Mouse (Mus musculus) embryonic facial prominence, embryonic 14.5 days (tissue): ENCODE data around the gene Scaf4. TPM values are rescaled to one million over a fixed set of nuclear protein-coding genes. Genes with fewer than 3 reads are reported as not detected.
"Not testable (repeated sequence)": the region's sequence is repeated elsewhere in the genome, so short reads cannot be mapped to it uniquely, and the experiment has no call there.

ENCODE experiments used
- ATAC-seq: fragments of 200-750 bp; cut with Nextera tagmentation; 2 replicates; pipeline ENCODE4 v1.8.0; 2017; ENCODE audit warnings: low read depth, moderate number of reproducible peaks, moderate TSS enrichment
- DNase-seq: peaks from one replicate; pipeline ENCODE4 v3.0.0-alpha.2; 2015; ENCODE audit warnings: low spot score
- H3K27ac ChIP-seq: fragments of 300-500 bp; sonication (generic); replicated peaks from 2 replicates; pipeline ENCODE4 v1.5.1; 2014; ENCODE audit warnings: low read depth, mild to moderate bottlenecking, low read length, moderate library complexity
- H3K27me3 ChIP-seq: fragments of 300-500 bp; sonication (generic); replicated peaks from 2 replicates; pipeline ENCODE4 v1.6.1; 2014; ENCODE audit warnings: low read length; ENCODE audit not compliant: control insufficient read depth, insufficient read depth
- H3K36me3 ChIP-seq: fragments of 300-500 bp; sonication (generic); 2 replicates; pipeline ENCODE4 v1.6.1; 2014; ENCODE audit warnings: low read length, mixed read lengths; ENCODE audit not compliant: control insufficient read depth, insufficient read depth
- H3K4me1 ChIP-seq: fragments of 300-500 bp; sonication (generic); 2 replicates; pipeline ENCODE4 v1.6.1; 2014; ENCODE audit warnings: antibody characterized with exemption, low read length; ENCODE audit not compliant: control insufficient read depth, insufficient read depth
- H3K4me2 ChIP-seq: fragments of 300-500 bp; sonication (generic); 2 replicates; pipeline ENCODE4 v1.6.1; 2014; ENCODE audit warnings: low read depth, mild to moderate bottlenecking, low read length, moderate library complexity, mixed read lengths
- H3K4me3 ChIP-seq: fragments of 300-500 bp; sonication (generic); 2 replicates; pipeline ENCODE4 v1.5.1; 2014; ENCODE audit warnings: low read depth, mild to moderate bottlenecking, low read length
- H3K9ac ChIP-seq: fragments of 300-500 bp; sonication (generic); 2 replicates; pipeline ENCODE4 v1.6.1; 2014; ENCODE audit warnings: low read depth, mild to moderate bottlenecking, low read length, moderate library complexity, mixed read lengths
- H3K9me3 ChIP-seq: fragments of 300-500 bp; sonication (generic); 2 replicates; pipeline ENCODE4 v1.6.1; 2016; ENCODE audit warnings: low read length; ENCODE audit not compliant: control insufficient read depth
- WGBS: fragments of 180-500 bp; shearing (Covaris S2); extraction: QIAGEN DNeasy Blood & Tissue Kit; methylation state at CpG from one replicate; pipeline ENCODE4 v1.1.7; 2014; 5-methylcytosine and 5-hydroxymethylcytosine counted together
- polyA plus RNA-seq: library from polyadenylated mRNA; unstranded; fragments of >200 nt; fragmentation: Nextera tagmentation; extraction: Ambion mirVana; gene quantifications from 2 replicates; pipeline ENCODE4 v1.2.1, GENCODE M21; 2014

The Scaf4 gene
- polyA plus RNA-seq, 1 experiment from 2014 or later, result 23.6 TPM

DNA sequence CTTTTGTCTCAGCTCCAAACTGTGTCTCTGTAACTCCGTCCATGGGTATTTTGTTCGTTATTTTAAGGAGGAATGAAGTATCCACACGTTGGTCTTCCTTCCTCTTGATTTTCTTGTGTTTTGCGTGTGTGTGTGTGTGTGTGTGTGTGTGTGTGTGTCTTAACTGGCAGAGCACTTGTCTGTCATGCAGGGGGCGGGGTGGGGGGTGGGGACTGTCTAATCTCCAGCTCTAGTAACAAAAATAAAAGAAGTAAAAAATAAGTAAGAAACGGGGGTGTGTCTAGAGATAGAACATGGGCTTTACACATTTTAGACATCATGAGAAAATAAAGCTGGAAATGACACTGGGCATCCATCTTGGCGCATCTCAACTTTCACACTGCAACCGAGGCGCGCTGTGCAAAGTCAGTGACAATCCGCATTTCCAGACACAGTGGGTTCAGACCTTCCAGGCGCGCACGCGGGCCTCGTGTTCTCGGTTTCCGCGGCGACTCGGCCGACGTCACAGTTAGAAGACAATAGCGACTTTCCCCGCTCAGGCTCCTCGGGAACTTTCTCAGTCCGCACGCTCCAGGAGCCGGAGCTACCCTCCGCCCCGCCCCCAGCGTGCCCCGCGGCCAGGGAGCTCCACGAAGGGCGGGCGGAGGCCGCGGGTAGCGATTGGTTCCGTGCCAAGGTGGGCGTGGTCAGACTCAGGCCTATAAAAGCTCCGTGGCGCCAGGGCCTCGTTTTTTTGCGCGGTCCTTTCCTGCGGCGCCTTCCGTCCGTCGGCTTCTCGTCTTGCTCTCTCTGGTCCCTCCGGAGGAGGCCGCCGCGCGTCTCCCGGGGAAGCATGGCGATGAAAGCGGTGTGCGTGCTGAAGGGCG, 64.0 kb downstream of the Scaf4 start, which contains the start of gene Sod1:
TSS of gene Sod1 (plus strand) at position 729 of the 866 bp plus-strand sequence.
- no peaks in the 10 kb centered on the region for H3K9me3 ChIP-seq
- peaks cover 22% of the 10 kb centered on the region for H3K36me3 ChIP-seq
- H3K4me3 ChIP-seq, result peak within 1 kb of the TSS; percentile 91
- peak within 1 kb of the TSS; percentile 91 for H3K9ac ChIP-seq
- no peaks in the 10 kb centered on the region for H3K27me3 ChIP-seq
- DNase-seq (peak; percentile 96), ATAC-seq (peak; percentile 95)
- H3K4me1 ChIP-seq, result peaks cover 12% of the 10 kb centered on the region
- H3K4me2 ChIP-seq, result peak within 1 kb of the TSS; percentile 82
- H3K27ac ChIP-seq, result peak within 1 kb of the TSS; percentile 93
- 2% methylated on average over 58 of the region's 63 CpGs for WGBS

DNA sequence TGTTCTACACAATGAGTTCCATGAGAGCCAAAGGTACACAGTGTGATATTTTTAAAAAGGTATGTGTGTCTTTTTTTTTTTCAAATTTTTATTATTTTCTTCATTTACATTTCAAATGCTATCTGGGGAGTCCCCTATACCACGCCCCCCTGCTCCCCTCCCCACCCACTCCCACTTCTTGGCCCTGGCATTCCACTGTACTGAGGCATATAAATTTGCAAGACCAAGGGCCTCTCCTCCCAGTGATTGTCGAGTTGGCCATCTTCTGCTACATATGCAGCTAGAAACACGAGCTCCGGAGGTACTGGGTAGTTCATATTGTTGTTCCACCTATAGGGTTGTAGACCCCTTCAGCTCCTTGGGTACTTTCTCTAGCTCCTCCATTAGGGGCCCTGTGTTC, 64.9 kb downstream of the Scaf4 start:
- not testable (repeated sequence) for ATAC-seq, H3K9ac ChIP-seq, H3K27ac ChIP-seq, H3K4me2 ChIP-seq, H3K27me3 ChIP-seq, H3K9me3 ChIP-seq, H3K4me3 ChIP-seq, DNase-seq
- WGBS, result 72% methylated on average over 4 of the region's 4 CpGs
- H3K4me1 ChIP-seq, result peaks cover 12% of the 10 kb centered on the region
- peaks cover 14% of the 10 kb centered on the region for H3K36me3 ChIP-seq

DNA sequence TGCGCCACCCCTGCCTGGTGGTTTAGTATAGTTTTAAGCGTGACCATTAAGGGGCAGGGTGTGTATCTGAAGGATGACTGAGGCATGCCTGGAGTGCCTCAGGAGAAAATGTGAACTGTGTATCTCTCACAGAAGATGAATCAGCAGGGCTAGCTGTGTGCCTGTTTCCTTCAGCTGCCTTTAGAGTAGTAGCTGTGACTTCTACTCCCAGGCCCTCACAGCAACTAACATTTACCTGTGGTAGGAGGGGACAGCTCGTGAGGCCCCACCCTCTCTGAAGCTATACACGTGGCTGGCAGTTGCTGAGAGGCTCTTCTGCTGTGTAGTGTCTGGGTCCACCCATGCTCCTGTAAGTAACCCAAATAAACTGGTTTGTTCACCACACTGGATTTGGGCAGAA, 66.4 kb downstream of the Scaf4 start:
- Histone ChIP-seq H3K9me3 (no peaks in the 10 kb centered on the region), H3K4me1 (peaks cover 12% of the 10 kb centered on the region), H3K4me3 (no peak overlapping the region), H3K4me2 (no peak overlapping the region), H3K9ac (no peak overlapping the region), H3K36me3 (no peaks in the 10 kb centered on the region), H3K27ac (no peak overlapping the region), H3K27me3 (no peaks in the 10 kb centered on the region)
- WGBS, result 56% methylated on average over 4 of the region's 4 CpGs
- DNase-seq (no peak), ATAC-seq (no peak)

DNA sequence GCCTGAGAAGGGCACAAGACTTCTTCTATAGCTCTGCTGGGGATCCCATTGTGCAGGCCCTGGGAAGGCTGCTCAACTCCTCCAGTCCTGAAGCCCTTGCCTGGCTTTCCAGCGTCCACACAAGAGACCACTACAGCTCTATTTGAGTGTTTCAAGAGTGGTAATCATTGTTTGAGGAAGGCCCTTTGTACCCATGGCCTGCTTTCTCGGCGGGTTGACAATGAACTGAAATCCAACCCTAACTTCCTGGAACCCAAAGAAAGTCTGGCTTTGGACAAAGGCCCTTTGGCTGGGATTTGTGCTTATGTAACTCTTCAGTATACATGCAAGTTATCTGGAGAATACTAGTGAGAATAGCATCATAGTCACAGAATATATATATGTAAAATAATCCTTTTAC, 66.9 kb downstream of the Scaf4 start:
- 50% methylated on average over 3 of the region's 3 CpGs for WGBS
- H3K9ac ChIP-seq, result no peak overlapping the region
- H3K4me3 ChIP-seq, result no peak overlapping the region
- no peaks in the 10 kb centered on the region for H3K27me3 ChIP-seq
- H3K36me3 ChIP-seq, result no peaks in the 10 kb centered on the region
- no peak for ATAC-seq
- no peak overlapping the region for H3K27ac ChIP-seq
- DNase-seq, result no peak
- no peak overlapping the region for H3K4me2 ChIP-seq
- H3K4me1 ChIP-seq, result peaks cover 8% of the 10 kb centered on the region
- no peaks in the 10 kb centered on the region for H3K9me3 ChIP-seq

DNA sequence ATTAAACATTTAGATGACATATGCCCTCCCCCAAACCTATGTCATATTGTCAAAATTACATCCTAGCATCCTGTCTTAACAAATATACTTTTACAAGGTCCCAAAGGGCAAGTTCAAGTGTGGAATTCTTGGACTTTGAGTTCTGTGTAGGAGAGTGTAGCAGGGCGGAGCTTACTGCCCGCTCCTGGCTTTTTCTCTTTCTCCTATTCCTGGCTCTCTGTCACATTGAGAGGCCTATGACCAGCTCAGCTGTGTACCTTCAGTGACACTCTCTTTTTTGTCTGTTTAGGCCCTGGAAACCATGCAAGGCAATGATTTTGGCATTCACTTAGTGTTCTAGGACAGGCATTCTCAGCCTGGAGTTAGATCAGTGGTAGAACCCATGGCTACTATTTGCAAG, 67.9 kb downstream of the Scaf4 start:
- Histone ChIP-seq H3K27me3 (no peaks in the 10 kb centered on the region), H3K9me3 (no peaks in the 10 kb centered on the region), H3K27ac (no peak overlapping the region), H3K4me1 (no peaks in the 10 kb centered on the region), H3K4me3 (no peak overlapping the region), H3K36me3 (no peaks in the 10 kb centered on the region), H3K4me2 (no peak overlapping the region), H3K9ac (no peak overlapping the region)
- 71% methylated on average over 2 of the region's 2 CpGs for WGBS
- DNase-seq (no peak), ATAC-seq (no peak)

DNA sequence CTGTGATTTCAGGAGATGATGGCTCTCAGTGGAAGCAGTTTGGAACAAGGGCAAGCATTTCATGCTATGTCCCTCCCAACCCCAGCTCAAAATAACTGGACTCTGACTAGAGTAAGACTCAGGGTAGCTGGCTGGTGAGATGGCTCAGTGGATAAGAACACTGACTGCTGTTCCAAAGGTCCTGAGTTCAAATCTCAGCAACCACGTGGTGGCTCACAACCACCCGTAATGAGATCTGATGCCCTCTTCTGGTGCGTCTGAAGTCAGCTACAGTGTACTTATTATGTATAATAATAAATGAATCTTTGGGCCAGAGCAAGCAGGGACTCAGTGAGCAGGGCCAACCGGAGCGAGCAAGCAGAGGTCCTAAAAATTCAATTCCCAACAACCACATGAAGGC, 68.4 kb downstream of the Scaf4 start:
- not testable (repeated sequence) for H3K9ac ChIP-seq, H3K27ac ChIP-seq, H3K4me1 ChIP-seq, H3K4me3 ChIP-seq, H3K4me2 ChIP-seq, H3K27me3 ChIP-seq, H3K9me3 ChIP-seq, DNase-seq, H3K36me3 ChIP-seq, ATAC-seq
- 83% methylated on average over 5 of the region's 5 CpGs for WGBS

DNA sequence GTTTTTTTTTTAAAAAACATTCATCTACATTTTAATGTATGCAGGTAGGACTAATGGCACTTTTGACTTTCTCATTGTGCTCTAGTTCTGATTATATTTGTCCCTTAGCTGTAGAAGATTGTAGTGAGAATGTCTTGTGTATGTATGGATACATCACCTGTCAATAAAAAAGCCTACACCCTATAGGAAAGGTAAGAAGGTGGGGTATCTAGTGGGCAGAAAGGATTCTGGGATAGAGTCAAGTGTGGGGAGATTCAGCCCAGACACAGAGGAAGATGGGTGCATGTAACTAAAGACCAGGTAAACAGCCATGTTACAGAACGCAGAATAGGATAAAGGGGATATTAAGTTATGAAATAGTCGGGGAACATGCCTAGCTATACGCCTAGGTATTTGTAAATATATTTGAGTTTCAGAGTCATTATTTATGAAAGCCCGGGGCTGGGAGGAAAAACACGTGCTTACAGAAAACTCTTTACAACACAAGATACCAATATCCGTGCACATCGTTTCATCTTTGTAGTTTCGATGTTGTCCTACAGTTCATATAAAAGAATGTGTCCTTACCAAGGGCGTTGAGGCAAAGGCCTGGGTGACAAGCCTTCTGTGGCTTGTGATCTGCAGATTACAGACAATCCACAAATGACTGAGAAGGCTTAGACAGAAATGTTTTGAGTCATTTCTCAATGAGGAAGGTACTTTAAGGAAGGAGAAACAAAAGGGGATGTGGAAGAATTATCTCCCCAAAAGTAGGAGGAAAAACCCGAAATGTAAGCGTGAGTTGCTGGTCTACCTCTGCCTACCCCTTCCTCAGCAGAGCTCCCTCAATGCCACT, 69.4 kb downstream of the Scaf4 start:
- H3K4me3 ChIP-seq, result no peak overlapping the region
- no peaks in the 10 kb centered on the region for H3K4me1 ChIP-seq
- H3K27ac ChIP-seq, result no peak overlapping the region
- no peaks in the 10 kb centered on the region for H3K9me3 ChIP-seq
- H3K27me3 ChIP-seq, result no peaks in the 10 kb centered on the region
- 91% methylated on average over 11 of the region's 11 CpGs for WGBS
- DNase-seq, result no peak
- H3K36me3 ChIP-seq, result no peaks in the 10 kb centered on the region
- no peak overlapping the region for H3K9ac ChIP-seq
- no peak overlapping the region for H3K4me2 ChIP-seq
- no peak for ATAC-seq

DNA sequence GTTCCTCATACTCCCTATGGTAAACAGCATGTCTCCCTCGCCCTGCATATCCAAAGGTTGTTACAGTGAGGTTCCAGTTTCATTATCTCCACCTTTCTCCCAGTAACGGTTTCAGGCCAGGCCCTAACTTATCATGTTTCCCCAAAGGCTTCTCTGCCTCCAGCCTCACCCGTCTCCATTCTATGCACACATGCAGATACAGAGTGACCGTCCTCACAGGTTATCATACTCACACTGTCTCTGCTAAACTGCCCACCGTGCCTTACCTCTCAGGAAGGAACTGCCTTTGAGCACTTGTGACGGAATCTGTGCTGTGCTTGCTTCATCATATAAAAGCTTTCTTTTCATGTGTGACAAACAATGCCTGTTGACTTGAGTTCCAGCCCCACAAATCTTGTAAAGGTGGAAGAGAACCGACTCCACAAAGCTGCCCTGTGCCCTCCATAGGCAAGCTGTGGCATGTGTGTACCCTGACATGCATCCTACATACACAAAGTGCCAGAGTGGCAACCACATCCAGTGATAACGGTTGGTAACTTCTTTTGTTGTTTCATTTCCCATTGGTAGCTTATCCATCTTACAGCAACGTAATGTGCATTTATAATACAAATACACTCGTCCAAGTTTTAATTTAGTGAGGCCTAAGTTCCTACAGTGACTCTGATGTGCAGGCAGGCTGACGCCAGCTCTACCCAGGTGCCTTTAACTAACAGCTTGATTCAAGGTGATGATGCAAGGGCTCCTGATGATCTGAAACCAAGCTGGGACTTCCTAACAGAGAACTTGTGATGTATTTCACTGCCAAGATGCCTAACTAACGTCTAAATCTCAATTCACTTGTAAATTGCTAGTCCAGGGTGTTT, 70.6 kb downstream of the Scaf4 start:
- no peaks in the 10 kb centered on the region for H3K36me3 ChIP-seq
- no peak overlapping the region for H3K4me2 ChIP-seq
- WGBS, result 74% methylated on average over 12 of the region's 12 CpGs
- H3K9ac ChIP-seq, result no peak overlapping the region
- H3K4me3 ChIP-seq, result no peak overlapping the region
- DNase-seq (no peak), ATAC-seq (no peak)
- H3K4me1 ChIP-seq, result no peaks in the 10 kb centered on the region
- no peak overlapping the region for H3K27ac ChIP-seq
- H3K27me3 ChIP-seq, result no peaks in the 10 kb centered on the region
- no peaks in the 10 kb centered on the region for H3K9me3 ChIP-seq
